Mouse (Mus musculus): ENCODE measurements around the gene Psat1. TPM values are rescaled to one million over a fixed set of nuclear protein-coding genes. Genes with fewer than 3 reads are reported as not detected.

The Psat1 gene
- polyA plus RNA-seq, 1 experiment = 396 TPM

DNA sequence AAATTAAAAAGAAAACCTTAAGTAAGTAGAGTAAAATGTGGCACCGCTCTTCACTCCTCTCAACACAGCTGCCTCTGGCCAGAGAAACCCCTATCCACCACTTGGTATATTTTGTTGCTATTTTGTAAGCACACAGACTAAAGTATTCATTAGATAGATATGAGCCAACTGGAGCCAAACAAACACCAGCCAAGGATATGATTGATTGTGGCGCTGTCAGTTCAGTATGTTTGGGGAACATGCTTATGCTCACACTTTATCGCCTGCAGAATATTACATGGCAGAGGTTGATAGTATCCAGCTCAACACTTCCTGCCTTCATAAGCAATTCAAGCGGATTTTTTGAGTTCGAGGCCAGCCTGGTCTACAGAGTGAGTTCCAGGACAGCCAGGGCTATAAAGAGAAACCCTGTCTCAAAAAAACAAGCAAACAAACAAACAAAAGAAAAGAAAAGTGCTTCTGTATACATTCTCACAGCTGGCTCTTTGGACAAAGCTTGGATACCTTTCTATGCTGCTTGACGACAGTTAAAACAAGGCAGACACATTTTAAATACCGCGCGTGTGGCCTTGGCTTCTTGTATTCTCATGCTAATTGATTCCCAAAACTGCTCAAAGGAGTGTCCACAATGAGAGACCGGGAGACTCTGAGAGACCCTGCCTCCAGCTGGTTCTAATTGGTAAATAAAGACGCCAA is 4.6 kb downstream of the Psat1 start:
- Histone ChIP-seq H3K36me3 (ENCODE audit: control insufficient read depth, insufficient read depth) (no peaks in the 10 kb centered on the region), H3K27me3 (ENCODE audit: control insufficient read depth, insufficient read depth, insufficient read length) (no peaks in the 10 kb centered on the region), H3K4me3 (no peak overlapping the region), H3K4me2 (ENCODE audit: low read depth) (no peak overlapping the region), H3ac (ENCODE audit: control insufficient read depth, insufficient read length) (no peak overlapping the region), H3K79me2 (ENCODE audit: control insufficient read depth, insufficient read depth) (no peaks in the 10 kb centered on the region)
- TF ChIP-seq E2F4 (IDR thresholded peaks at IDR 0.05; ENCODE audit: insufficient read depth) (no peak), MYOD1 (IDR thresholded peaks at IDR 0.05; ENCODE audit: control insufficient read depth in 1 of 3, insufficient read length in 2 of 3, low read depth in 2 of 3) (no peak), MYOG (IDR thresholded peaks at IDR 0.05; ENCODE audit: control insufficient read depth in 1 of 3, insufficient read depth in 1 of 3, insufficient read length in 2 of 3, low read depth in 2 of 3) (no peak), TCF12 (IDR thresholded peaks at IDR 0.05; ENCODE audit: insufficient read depth, poor library complexity, severe bottlenecking) (no peak), POLR2AphosphoS2 (IDR thresholded peaks at IDR 0.05; ENCODE audit: insufficient read length, low read depth) (no peak), SRF (IDR thresholded peaks at IDR 0.05; ENCODE audit: control insufficient read depth, insufficient read length, low read depth) (no peak), REST (IDR thresholded peaks at IDR 0.05; ENCODE audit: insufficient read depth, insufficient read length) (no peak), TCF3 (IDR thresholded peaks at IDR 0.05; ENCODE audit: insufficient read length, low read depth) (no peak), CEBPB (IDR thresholded peaks at IDR 0.05; ENCODE audit: insufficient read depth, poor library complexity, severe bottlenecking) (no peak), USF1 (IDR thresholded peaks at IDR 0.05; ENCODE audit: low read depth) (no peak), MAX (IDR thresholded peaks at IDR 0.05; ENCODE audit: low read depth) (no peak)

DNA sequence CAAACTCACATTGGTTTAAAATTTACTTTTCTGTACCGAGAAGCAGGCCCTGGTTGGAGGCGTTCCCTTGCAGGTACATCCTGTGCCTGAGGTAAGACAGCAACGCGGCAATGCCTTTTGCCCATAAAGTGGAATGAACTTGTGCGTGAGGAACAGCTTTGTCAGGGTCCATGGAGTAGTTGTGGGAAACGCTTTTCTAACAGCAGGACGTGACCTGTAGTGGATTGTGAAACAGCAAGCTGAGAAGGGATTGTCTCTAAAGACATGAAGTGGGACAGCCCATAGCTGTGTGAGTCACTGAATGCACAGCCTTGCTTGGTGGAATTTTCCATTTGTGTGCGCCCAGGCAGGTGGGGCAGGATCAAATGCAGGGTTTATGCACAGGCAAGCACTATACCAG is 5.7 kb downstream of the Psat1 start:
- Histone ChIP-seq H3K79me2 (ENCODE audit: control insufficient read depth, insufficient read depth) (no peaks in the 10 kb centered on the region), H3K27me3 (ENCODE audit: control insufficient read depth, insufficient read depth, insufficient read length) (no peaks in the 10 kb centered on the region), H3K4me3 (no peak overlapping the region), H3K36me3 (ENCODE audit: control insufficient read depth, insufficient read depth) (no peaks in the 10 kb centered on the region), H3ac (ENCODE audit: control insufficient read depth, insufficient read length) (no peak overlapping the region), H3K4me2 (ENCODE audit: low read depth) (peak overlapping the region; percentile 14)
- TF ChIP-seq MYOD1 (IDR thresholded peaks at IDR 0.05; ENCODE audit: control insufficient read depth in 1 of 3, insufficient read length in 2 of 3, low read depth in 2 of 3) (peak in 1 of 3 experiments; percentile 16), SRF (IDR thresholded peaks at IDR 0.05; ENCODE audit: control insufficient read depth, insufficient read length, low read depth) (no peak)

DNA sequence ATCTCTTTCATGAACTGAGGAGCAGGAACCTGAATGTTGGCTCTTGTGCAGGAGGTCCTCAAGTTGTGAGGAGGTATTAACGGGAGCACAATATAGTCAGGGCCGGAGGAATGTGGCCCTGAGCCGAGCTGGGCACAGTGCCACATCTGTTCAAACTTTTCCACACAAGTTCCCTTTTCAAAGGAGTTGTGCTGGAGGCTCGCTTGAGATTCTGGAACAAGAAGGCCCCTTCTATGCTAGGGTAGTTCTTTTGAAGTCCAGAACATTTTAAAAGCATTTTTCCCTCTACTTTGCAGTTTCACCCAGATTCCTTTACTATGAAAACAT is 21.5 kb downstream of the Psat1 start:
- peak overlapping the region; percentile 29 for H3ac ChIP-seq (ENCODE audit: control insufficient read depth, insufficient read length)
- peaks cover 4% of the 10 kb centered on the region for H3K36me3 ChIP-seq (ENCODE audit: control insufficient read depth, insufficient read depth)
- H3K79me2 ChIP-seq (ENCODE audit: control insufficient read depth, insufficient read depth) = peaks cover 36% of the 10 kb centered on the region
- no peak overlapping the region for H3K4me2 ChIP-seq (ENCODE audit: low read depth)
- no peaks in the 10 kb centered on the region for H3K27me3 ChIP-seq (ENCODE audit: control insufficient read depth, insufficient read depth, insufficient read length)
- H3K4me3 ChIP-seq = peak overlapping the region; percentile 88
- TF ChIP-seq CEBPB (IDR thresholded peaks at IDR 0.05; ENCODE audit: insufficient read depth, poor library complexity, severe bottlenecking) (no peak), MYOD1 (IDR thresholded peaks at IDR 0.05; ENCODE audit: control insufficient read depth in 1 of 3, insufficient read length in 2 of 3, low read depth in 2 of 3) (no peak), REST (IDR thresholded peaks at IDR 0.05; ENCODE audit: insufficient read depth, insufficient read length) (no peak), POLR2AphosphoS2 (IDR thresholded peaks at IDR 0.05; ENCODE audit: insufficient read length, low read depth) (no peak), TCF3 (IDR thresholded peaks at IDR 0.05; ENCODE audit: insufficient read length, low read depth) (no peak), SRF (IDR thresholded peaks at IDR 0.05; ENCODE audit: control insufficient read depth, insufficient read length, low read depth) (no peak), POLR2A (IDR thresholded peaks at IDR 0.05; ENCODE audit: insufficient read length, low read depth) (peak; percentile 29), E2F4 (IDR thresholded peaks at IDR 0.05; ENCODE audit: insufficient read depth) (no peak)

DNA sequence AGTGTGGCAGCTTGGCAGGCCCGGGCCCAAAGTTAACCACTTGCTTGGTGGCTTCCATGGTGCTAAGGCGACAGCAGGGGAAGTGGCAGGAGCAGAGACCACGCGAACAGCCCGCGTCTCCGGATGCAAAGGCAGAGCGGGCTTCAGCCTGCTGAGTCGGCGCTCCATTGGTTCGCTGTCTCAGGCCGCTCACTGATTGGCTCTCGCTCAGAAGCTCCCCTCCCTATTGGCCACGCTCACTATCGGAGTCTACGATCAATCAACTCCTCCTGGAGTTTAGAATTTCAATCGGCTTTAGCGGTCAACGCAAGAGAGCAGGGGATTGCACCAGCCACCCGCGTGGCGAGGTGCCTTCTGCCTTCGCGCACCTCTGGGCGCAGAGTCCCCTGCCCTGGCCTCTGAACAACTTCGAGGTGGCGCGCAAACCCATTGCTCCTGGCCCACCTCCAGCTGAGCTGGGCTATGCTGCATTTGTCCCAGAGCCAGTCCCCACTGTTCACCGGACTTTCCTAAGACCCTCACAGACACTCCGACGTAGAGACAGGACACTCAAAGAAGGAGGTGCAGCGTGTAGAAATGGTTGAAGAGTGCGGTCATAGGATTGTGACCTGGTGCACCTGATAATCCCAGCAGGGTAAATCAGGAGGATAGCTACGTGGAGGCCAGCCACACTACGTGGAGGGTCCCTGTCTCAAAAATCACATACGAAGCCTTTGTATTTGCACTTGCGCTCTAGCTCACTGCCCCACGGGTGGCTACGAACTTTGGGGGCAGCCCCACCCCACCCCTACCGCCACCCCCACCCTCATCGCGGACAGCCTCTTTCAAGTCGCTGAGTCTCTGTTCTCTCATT is 22.0 kb downstream of the Psat1 start:
- Histone ChIP-seq H3K27me3 (ENCODE audit: control insufficient read depth, insufficient read depth, insufficient read length) (no peaks in the 10 kb centered on the region), H3K4me3 (peak overlapping the region; percentile 88), H3K36me3 (ENCODE audit: control insufficient read depth, insufficient read depth) (peaks cover 7% of the 10 kb centered on the region), H3ac (ENCODE audit: control insufficient read depth, insufficient read length) (peak overlapping the region; percentile 29), H3K4me2 (ENCODE audit: low read depth) (peak overlapping the region; percentile 88), H3K79me2 (ENCODE audit: control insufficient read depth, insufficient read depth) (peaks cover 40% of the 10 kb centered on the region)
- no peak for TF ChIP-seq MYOD1 (IDR thresholded peaks at IDR 0.05; ENCODE audit: control insufficient read depth in 1 of 3, insufficient read length in 2 of 3, low read depth in 2 of 3)
- peak; percentile 87 for TF ChIP-seq CEBPB (IDR thresholded peaks at IDR 0.05; ENCODE audit: insufficient read depth, poor library complexity, severe bottlenecking)
- TF ChIP-seq SRF (IDR thresholded peaks at IDR 0.05; ENCODE audit: control insufficient read depth, insufficient read length, low read depth) = no peak
- TF ChIP-seq USF1 (IDR thresholded peaks at IDR 0.05; ENCODE audit: low read depth) = no peak
- TF ChIP-seq MYOG (IDR thresholded peaks at IDR 0.05; ENCODE audit: control insufficient read depth in 1 of 3, insufficient read depth in 1 of 3, insufficient read length in 2 of 3, low read depth in 2 of 3) = peak in 1 of 3 experiments; percentile 1
- TF ChIP-seq REST (IDR thresholded peaks at IDR 0.05; ENCODE audit: insufficient read depth, insufficient read length) = no peak
- peak; percentile 58 for TF ChIP-seq E2F4 (IDR thresholded peaks at IDR 0.05; ENCODE audit: insufficient read depth)
- TF ChIP-seq POLR2A (IDR thresholded peaks at IDR 0.05; ENCODE audit: insufficient read length, low read depth) = peak; percentile 89
- TF ChIP-seq TCF12 (IDR thresholded peaks at IDR 0.05; ENCODE audit: insufficient read depth, poor library complexity, severe bottlenecking) = no peak
- TF ChIP-seq TCF3 (IDR thresholded peaks at IDR 0.05; ENCODE audit: insufficient read length, low read depth) = no peak
- TF ChIP-seq POLR2AphosphoS2 (IDR thresholded peaks at IDR 0.05; ENCODE audit: insufficient read length, low read depth) = peak; percentile 90
- peak; percentile 87 for TF ChIP-seq MAX (IDR thresholded peaks at IDR 0.05; ENCODE audit: low read depth)

Measured in myocyte (in vitro differentiated cells).